Mouse (Mus musculus) adrenal gland, postnatal 25 days (tissue): ENCODE results near the gene Tmcc1. TPM values are rescaled to one million over a fixed set of nuclear protein-coding genes. Genes with fewer than 3 reads are reported as not detected.
"Not testable (repeated sequence)": the region's sequence is repeated elsewhere in the genome, so short reads cannot be mapped to it uniquely, and the experiment has no call there.

Source experiments
- DNase-seq: peaks from one replicate; pipeline ENCODE4 v3.0.0; 2021; ENCODE audit warnings: mixed read lengths
- total RNA-seq: library from RNA; stranded (reverse); gene quantifications from 2 replicates; pipeline ENCODE4 v1.2.3, GENCODE M21; 2021

Gene Tmcc1
- total RNA-seq, 1 experiment from 2014 or later, result 23.9 TPM

- no peak for DNase-seq
Measured at GRCm38 (mm10) chr6:116141696-116142095, 51.6 kb downstream of the Tmcc1 start.

GRCm38 (mm10) chr6:116140782-116141181 lies 52.5 kb downstream of the Tmcc1 start:
- no peak for DNase-seq

- no peak for DNase-seq
Measured at GRCm38 (mm10) chr6:116139143-116139856, 54.0 kb downstream of the Tmcc1 start.

GRCm38 (mm10) chr6:116135971-116136632 lies 57.2 kb downstream of the Tmcc1 start:
- peak; percentile 7 for DNase-seq

GRCm38 (mm10) chr6:116133756-116134155 lies 59.5 kb downstream of the Tmcc1 start:
- no peak for DNase-seq

GRCm38 (mm10) chr6:116131771-116132170 lies 61.5 kb downstream of the Tmcc1 start:
- no peak for DNase-seq

GRCm38 (mm10) chr6:116128710-116129109 lies 64.6 kb downstream of the Tmcc1 start:
- DNase-seq, result peak; percentile 9

- no peak for DNase-seq
Measured at GRCm38 (mm10) chr6:116127918-116128443, 65.3 kb downstream of the Tmcc1 start.

- DNase-seq, result no peak
Measured at GRCm38 (mm10) chr6:116126577-116126976, 66.7 kb downstream of the Tmcc1 start.

GRCm38 (mm10) chr6:116122881-116123280 lies 70.4 kb downstream of the Tmcc1 start:
- no peak for DNase-seq

GRCm38 (mm10) chr6:116119669-116120068 lies 73.6 kb downstream of the Tmcc1 start:
- DNase-seq, result no peak

- DNase-seq, result not testable (repeated sequence)
Measured at GRCm38 (mm10) chr6:116116634-116117033, 76.7 kb downstream of the Tmcc1 start.

- no peak for DNase-seq
Measured at GRCm38 (mm10) chr6:116110588-116110987, 82.7 kb downstream of the Tmcc1 start.

GRCm38 (mm10) chr6:116107471-116108358 lies 85.6 kb downstream of the Tmcc1 start:
- peak; percentile 19 for DNase-seq

GRCm38 (mm10) chr6:116106967-116107470 lies 86.3 kb downstream of the Tmcc1 start:
- DNase-seq, result no peak

GRCm38 (mm10) chr6:116097579-116097978 lies 95.7 kb downstream of the Tmcc1 start:
- DNase-seq, result no peak

- no peak for DNase-seq
Measured at GRCm38 (mm10) chr6:116089402-116089801, 103.9 kb downstream of the Tmcc1 start.

GRCm38 (mm10) chr6:116086036-116086435 lies 107.2 kb downstream of the Tmcc1 start:
- no peak for DNase-seq

GRCm38 (mm10) chr6:116082239-116082638 lies 111.0 kb downstream of the Tmcc1 start:
- no peak for DNase-seq

- no peak for DNase-seq
Measured at GRCm38 (mm10) chr6:116081375-116081774, 111.9 kb downstream of the Tmcc1 start.

- no peak for DNase-seq
Measured at GRCm38 (mm10) chr6:116080756-116081155, 112.5 kb downstream of the Tmcc1 start.

- no peak for DNase-seq
Measured at GRCm38 (mm10) chr6:116077608-116078007, 115.7 kb downstream of the Tmcc1 start.
